ENCODE assay signal across 22 mouse cellular contexts in genomic region chr1:63249261-63249660, GRCm38 (mm10). TPM values are rescaled to one million over a fixed set of nuclear protein-coding genes. Genes with fewer than 3 reads are reported as not detected.
"Had no signal": no experiment of that assay in that cellular context is flagged by ENCODE, and none has a peak within 500 bp of the region (broad histone marks: within the 10 kb centered on the region; RNA-seq: fewer than 3 reads in every experiment).

No protein-coding gene starts in this region.

- ATAC-seq: intestine, embryonic 16.5 days had no signal

- DNase-seq: kidney, adult 18-20 months; kidney, adult 9 months; kidney, postnatal 14 days; kidney, postnatal 4 days; left cerebral cortex, postnatal 4 days; liver, embryonic 13.5 days; lung, adult 2 months; lung, postnatal 14 days; lung, postnatal 4 days; right cerebral cortex, adult 18-20 months; right cerebral cortex, postnatal 14 days; right cerebral cortex, postnatal 4 days; thymus, adult 18-20 months; thymus, postnatal 36 days had no signal

- H3K4me2 ChIP-seq: liver, embryonic 13.5 days had no signal

- H3K27ac ChIP-seq: liver, embryonic 13.5 days; neural tube, embryonic 12.5 days; stomach, postnatal 0 days had no signal

- H3K36me3 ChIP-seq: liver, embryonic 13.5 days; neural tube, embryonic 12.5 days had no signal

- H3K9ac ChIP-seq: liver, embryonic 13.5 days; neural tube, embryonic 12.5 days had no signal

- H3K9me3 ChIP-seq: liver, embryonic 13.5 days; neural tube, embryonic 12.5 days had no signal

- H3K4me3 ChIP-seq: liver, embryonic 13.5 days had no signal

RNA-seq across cellular contexts. Expression of gene Zdbf2, which starts 23.8 kb away (rescaled TPM):
- total RNA-seq: megakaryocyte progenitor cell, adult 5-6 weeks; megakaryocyte-erythroid progenitor cell, adult 5-6 weeks; neutrophil, adult 5-6 weeks had no signal
- polyA plus RNA-seq: liver, adult 2 months had no signal

RNA-seq across cellular contexts. Expression of gene Gpr1, which starts 34.9 kb away (rescaled TPM):
- total RNA-seq: liver, adult 2 months; megakaryocyte progenitor cell, adult 5-6 weeks; megakaryocyte-erythroid progenitor cell, adult 5-6 weeks; neutrophil, adult 5-6 weeks had no signal
- polyA plus RNA-seq: intestine, embryonic 16.5 days; liver, adult 2 months; liver, embryonic 13.5 days; lung, embryonic 16.5 days had no signal
